Mouse (Mus musculus) c-Kit-positive CD71-positive TER-119-positive erythroid progenitor cells, embryonic 14.5 days (primary cell): ENCODE measurements around the gene Speer4b.
"Not testable (repeated sequence)": the region's sequence is repeated elsewhere in the genome, so short reads cannot be mapped to it uniquely, and the experiment has no call there.

Experiments
- DNase-seq: peaks from one replicate; pipeline ENCODE4 v3.0.0-alpha.2; 2013; ENCODE audit warnings: low spot score

Speer4b gene

GRCm38 (mm10) chr5:27501338-27501737 is at the start of gene Speer4b:
Speer4b (minus strand) TSS chr5:27501438.
- DNase-seq, result not testable (repeated sequence)

- DNase-seq, result no peak
These were observed 48.1 kb upstream of the Speer4b start for GRCm38 (mm10) chr5:27549291-27549690.

DNA sequence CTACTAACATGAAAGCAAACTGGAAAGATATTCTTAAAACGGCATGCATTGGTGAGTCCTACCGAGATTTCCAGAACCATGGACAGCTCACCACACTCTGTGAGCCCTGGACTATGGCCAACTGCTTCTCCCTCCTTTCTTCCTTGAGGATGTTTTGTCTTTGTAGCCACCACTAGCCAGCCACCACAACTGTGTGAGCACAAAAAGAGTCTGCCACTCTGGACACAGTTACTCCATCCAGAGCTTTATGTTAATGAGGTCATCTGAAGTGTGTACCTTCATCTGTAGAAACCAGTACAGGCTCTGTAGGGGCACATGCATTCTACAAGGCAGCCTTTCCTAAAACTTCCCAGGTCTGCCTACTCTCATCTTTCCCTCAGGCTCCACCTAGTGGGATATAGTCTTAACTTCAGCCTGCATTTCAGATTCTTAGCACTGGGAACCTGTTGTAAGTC is 43.6 kb upstream of the Speer4b start:
- peak; percentile 1 for DNase-seq

DNA sequence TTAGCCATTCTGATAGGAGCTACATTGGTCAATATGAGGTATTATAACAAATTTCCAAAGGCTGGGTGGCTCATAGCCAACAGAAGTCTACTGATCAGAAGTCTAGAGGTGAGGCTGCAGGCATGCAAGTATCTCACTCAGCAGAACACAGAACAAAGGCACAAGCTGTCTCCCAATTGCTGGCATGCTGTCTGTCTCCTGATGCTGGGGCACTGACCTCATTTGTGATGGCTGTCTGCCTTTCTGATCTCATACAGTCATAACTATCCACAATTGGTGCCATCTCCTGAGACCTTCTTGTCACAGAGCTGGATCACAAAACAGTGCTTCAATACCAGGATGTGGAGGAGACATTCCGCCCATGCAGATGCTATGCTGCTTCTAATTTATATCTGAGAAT is 25.7 kb upstream of the Speer4b start:
- DNase-seq, result no peak

- no peak for DNase-seq
These were observed 17.5 kb upstream of the Speer4b start for GRCm38 (mm10) chr5:27518716-27519115.

DNA sequence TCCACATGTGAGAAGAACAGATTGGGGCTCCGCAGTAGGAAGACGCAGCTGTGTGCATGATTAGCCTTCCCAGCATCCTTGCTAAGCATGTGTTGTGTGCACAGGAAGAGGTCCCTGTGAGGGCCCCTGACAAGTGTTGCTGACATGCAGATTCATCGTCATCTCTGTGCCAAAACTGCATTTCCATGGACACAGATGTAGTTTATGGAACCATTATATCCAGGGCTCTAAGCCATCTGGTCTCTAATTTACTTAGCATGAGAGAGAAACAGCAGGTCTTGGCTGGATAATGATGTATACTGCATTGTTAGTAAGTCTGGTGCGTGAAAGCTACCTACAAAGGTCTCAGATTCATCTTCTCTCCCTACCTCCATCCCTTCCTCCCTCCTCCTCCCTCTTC is 10.3 kb downstream of the Speer4b start:
- DNase-seq, result no peak

DNA sequence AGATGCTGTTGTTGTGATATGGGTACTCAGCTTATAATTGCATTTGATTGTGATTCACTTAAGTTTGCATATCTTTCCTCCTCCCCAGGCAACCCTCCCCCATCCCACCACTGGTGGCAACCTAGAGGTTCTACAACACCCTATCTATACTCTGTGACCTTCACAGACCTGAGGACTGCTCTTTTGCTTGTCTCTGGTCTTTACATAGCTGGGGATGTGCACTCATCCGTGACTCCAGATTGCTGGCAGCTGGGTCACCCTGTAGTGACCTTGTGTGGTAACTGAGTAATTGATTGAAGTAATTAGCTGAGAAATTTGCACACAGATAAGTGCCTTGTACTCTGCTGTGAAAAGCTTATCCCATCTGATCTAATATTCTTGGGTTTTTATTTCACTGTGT is 15.1 kb downstream of the Speer4b start:
- no peak for DNase-seq

- DNase-seq, result no peak
These were observed 19.5 kb downstream of the Speer4b start for GRCm38 (mm10) chr5:27481706-27482105.

DNA sequence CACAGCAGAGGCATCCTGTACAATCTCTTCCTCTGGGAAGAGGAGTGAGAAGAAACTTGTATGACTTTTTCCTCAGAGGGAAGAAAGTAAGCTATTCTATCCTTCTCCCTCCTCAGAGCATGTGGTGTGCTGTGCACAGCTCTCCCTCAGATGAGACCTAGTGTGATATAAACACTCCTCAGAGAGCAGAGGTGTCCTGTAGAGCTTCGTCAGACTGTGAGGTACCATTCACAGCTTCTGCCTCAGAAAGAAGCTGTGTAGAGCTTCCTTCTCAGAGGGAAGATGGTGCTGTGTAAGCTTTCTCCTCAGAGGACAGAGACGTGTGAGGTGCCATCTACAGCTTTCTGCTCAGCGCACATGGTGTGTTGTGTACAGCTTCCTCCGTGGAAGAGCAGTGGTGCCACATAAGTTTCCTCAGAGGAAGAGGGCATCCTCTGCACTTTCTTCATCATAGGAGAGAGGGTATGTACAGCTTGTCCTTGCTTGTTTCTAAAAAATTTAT is 26.2 kb downstream of the Speer4b start:
- DNase-seq, result no peak

DNA sequence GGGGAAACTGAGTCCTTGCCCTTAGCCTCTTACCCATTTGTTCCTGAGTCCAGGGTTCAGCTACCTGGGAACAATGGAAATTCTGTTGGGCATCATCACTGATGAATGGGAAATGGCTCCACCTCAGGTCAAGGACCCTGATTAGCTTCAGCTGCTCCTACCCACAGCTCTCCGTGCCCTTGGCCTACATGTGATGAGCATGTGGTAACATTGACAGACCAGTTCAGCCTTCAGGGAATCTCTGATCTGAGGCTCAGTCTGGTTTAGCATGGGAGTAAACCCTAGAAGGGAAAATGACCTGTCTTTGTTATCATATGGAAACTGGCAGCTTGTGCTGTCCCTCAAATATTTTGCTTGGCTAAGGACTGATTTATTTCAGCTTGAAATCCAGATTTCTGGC is 43.6 kb downstream of the Speer4b start:
- no peak for DNase-seq

GRCm38 (mm10) chr5:27456981-27457380 is 44.3 kb downstream of the Speer4b start:
- no peak for DNase-seq

GRCm38 (mm10) chr5:27454386-27454785 is 46.9 kb downstream of the Speer4b start:
- no peak for DNase-seq

GRCm38 (mm10) chr5:27453201-27453845 is 47.9 kb downstream of the Speer4b start:
- DNase-seq, result no peak
